16 mouse cellular contexts compared by ENCODE assay signal in genomic region chr1:73836680-73837079, GRCm38 (mm10).
"Had no signal": no experiment of that assay in that cellular context is flagged by ENCODE, and none has a peak within 500 bp of the region (broad histone marks: within the 10 kb centered on the region; RNA-seq: fewer than 3 reads in every experiment).

No protein-coding gene starts in this region.

- H3K27ac ChIP-seq: neural tube, embryonic 13.5 days; neural tube, embryonic 15.5 days; stomach, embryonic 15.5 days; stomach, postnatal 0 days had no signal

- H3K4me3 ChIP-seq: neural tube, embryonic 13.5 days; neural tube, embryonic 15.5 days; stomach, embryonic 15.5 days had no signal

- H3K27me3 ChIP-seq: neural tube, embryonic 13.5 days; neural tube, embryonic 15.5 days; stomach, embryonic 15.5 days had no signal

- DNase-seq: retina, postnatal 1 day; right cerebral cortex, adult 18-20 months; right cerebral cortex, postnatal 14 days; right cerebral cortex, postnatal 25 days; right cerebral cortex, postnatal 4 days; spleen, adult 18-20 months; thymus, adult 18-20 months; thymus, adult 2 months; thymus, postnatal 14 days; thymus, postnatal 25 days; thymus, postnatal 36 days; thymus, postnatal 4 days had no signal

- H3K9ac ChIP-seq: neural tube, embryonic 13.5 days; neural tube, embryonic 15.5 days; stomach, embryonic 15.5 days had no signal

- H3K4me2 ChIP-seq: neural tube, embryonic 13.5 days; neural tube, embryonic 15.5 days; stomach, embryonic 15.5 days had no signal

- H3K36me3 ChIP-seq: neural tube, embryonic 13.5 days; neural tube, embryonic 15.5 days; stomach, embryonic 15.5 days had no signal

- H3K4me1 ChIP-seq: neural tube, embryonic 13.5 days; neural tube, embryonic 15.5 days; stomach, embryonic 15.5 days had no signal

- H3K9me3 ChIP-seq: neural tube, embryonic 13.5 days; neural tube, embryonic 15.5 days; stomach, embryonic 15.5 days had no signal
